In the genomic region with DNA sequence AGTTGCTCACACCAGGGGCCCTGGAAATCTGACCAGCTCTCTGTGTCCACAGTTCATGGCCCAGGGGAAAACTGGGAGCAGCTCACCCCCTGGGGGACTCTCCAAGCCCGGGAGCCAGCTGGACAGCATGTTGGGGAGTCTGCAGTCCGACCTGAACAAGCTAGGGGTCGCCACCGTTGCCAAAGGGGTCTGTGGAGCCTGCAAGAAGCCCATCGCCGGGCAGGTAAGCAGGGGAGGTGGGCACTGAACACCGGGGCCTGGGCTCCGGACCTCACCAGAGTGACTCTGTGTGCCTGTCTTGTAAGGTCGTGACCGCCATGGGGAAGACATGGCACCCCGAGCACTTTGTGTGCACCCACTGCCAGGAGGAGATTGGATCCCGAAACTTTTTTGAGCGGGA, we compare ENCODE assay signal across 12 mouse cellular contexts.
"Had no signal": no experiment of that assay in that cellular context is flagged by ENCODE, and none has a peak within 500 bp of the region (broad histone marks: within the 10 kb centered on the region; RNA-seq: fewer than 3 reads in every experiment).

No protein-coding gene starts in this region.

- ATAC-seq: lung, postnatal 0 days had no signal

- H3K4me2 ChIP-seq: kidney, embryonic 15.5 days; liver, embryonic 13.5 days; lung, embryonic 14.5 days had no signal

- H3K9ac ChIP-seq: kidney, embryonic 15.5 days; liver, embryonic 13.5 days; lung, embryonic 14.5 days had no signal

- H3K4me3 ChIP-seq: kidney, embryonic 15.5 days; left cerebral cortex, adult 2 months; liver, embryonic 13.5 days had no signal

- DNase-seq: kidney, postnatal 10 days; kidney, postnatal 36 days; layer of hippocampus, postnatal 36 days; liver, embryonic 13.5 days; lung, embryonic 14.5 days; midbrain, embryonic 14.5 days; thymus, adult 18-20 months; thymus, postnatal 36 days had no signal

- H3K27me3 ChIP-seq: kidney, embryonic 15.5 days; liver, embryonic 13.5 days had no signal

- H3K9me3 ChIP-seq: kidney, embryonic 15.5 days; liver, embryonic 13.5 days had no signal

- H3K27ac ChIP-seq: kidney, embryonic 15.5 days; left cerebral cortex, adult 2 months; liver, embryonic 13.5 days; macrophage had no signal
